Mouse (Mus musculus): ENCODE results near the gene Rufy1. TPM values are rescaled to one million over a fixed set of nuclear protein-coding genes. Genes with fewer than 3 reads are reported as not detected.

The Rufy1 gene
- polyA plus RNA-seq, 1 experiment from 2014 or later: 27.2 TPM

GRCm38 (mm10) chr11:50354162-50354561 lies 76.8 kb downstream of the Rufy1 start, which contains the start of gene Cby3:
Cby3 (plus strand) TSS chr11:50354462.
- no peak within 1 kb of the TSS for H3K4me2 ChIP-seq (ENCODE audit: low read length)
- DNase-seq (ENCODE audit: low spot score) (no peak), ATAC-seq (no peak)

GRCm38 (mm10) chr11:50352177-50352576 lies 78.7 kb downstream of the Rufy1 start:
- 93% methylated on average over 2 of the region's 2 CpGs for WGBS
- no peak overlapping the region for H3K4me3 ChIP-seq (ENCODE audit: low read depth, low read length)
- H3K9ac ChIP-seq (ENCODE audit: low read length): no peak overlapping the region
- ATAC-seq (no peak), DNase-seq (ENCODE audit: low spot score) (no peak)
- H3K4me1 ChIP-seq (ENCODE audit: control insufficient read depth, insufficient read depth, low read length): no peaks in the 10 kb centered on the region
- no peak overlapping the region for H3K27ac ChIP-seq (ENCODE audit: low read depth, low read length)
- H3K4me2 ChIP-seq (ENCODE audit: low read length): no peak overlapping the region
- no peaks in the 10 kb centered on the region for H3K36me3 ChIP-seq (ENCODE audit: control insufficient read depth, insufficient read depth, low read length)
- no peaks in the 10 kb centered on the region for H3K27me3 ChIP-seq (replicated peaks; ENCODE audit: control insufficient read depth, insufficient read depth, low read length)
- no peaks in the 10 kb centered on the region for H3K9me3 ChIP-seq (replicated peaks; ENCODE audit: control insufficient read depth, low read length)

More at GRCm38 (mm10) chr11:50354162-50354561, 76.8 kb downstream of the Rufy1 start, which contains the start of gene Cby3:
- no peak within 1 kb of the TSS for H3K9ac ChIP-seq (ENCODE audit: low read length)
- H3K9me3 ChIP-seq (replicated peaks; ENCODE audit: control insufficient read depth, low read length): no peaks in the 10 kb centered on the region
- no peak within 1 kb of the TSS for H3K4me3 ChIP-seq (ENCODE audit: low read depth, low read length)
- no peaks in the 10 kb centered on the region for H3K36me3 ChIP-seq (ENCODE audit: control insufficient read depth, insufficient read depth, low read length)
- H3K27ac ChIP-seq (ENCODE audit: low read depth, low read length): no peak within 1 kb of the TSS
- no peaks in the 10 kb centered on the region for H3K27me3 ChIP-seq (replicated peaks; ENCODE audit: control insufficient read depth, insufficient read depth, low read length)
- H3K4me1 ChIP-seq (ENCODE audit: control insufficient read depth, insufficient read depth, low read length): no peaks in the 10 kb centered on the region

GRCm38 (mm10) chr11:50346256-50347032 lies 84.5 kb downstream of the Rufy1 start:
- Histone ChIP-seq H3K9ac (ENCODE audit: low read length) (no peak overlapping the region), H3K4me1 (ENCODE audit: control insufficient read depth, insufficient read depth, low read length) (no peaks in the 10 kb centered on the region), H3K27ac (ENCODE audit: low read depth, low read length) (no peak overlapping the region), H3K4me3 (ENCODE audit: low read depth, low read length) (no peak overlapping the region), H3K27me3 (replicated peaks; ENCODE audit: control insufficient read depth, insufficient read depth, low read length) (no peaks in the 10 kb centered on the region), H3K36me3 (ENCODE audit: control insufficient read depth, insufficient read depth, low read length) (no peaks in the 10 kb centered on the region), H3K9me3 (replicated peaks; ENCODE audit: control insufficient read depth, low read length) (no peaks in the 10 kb centered on the region), H3K4me2 (ENCODE audit: low read length) (no peak overlapping the region)
- WGBS: 93% methylated on average over 9 of the region's 9 CpGs
- ATAC-seq: no peak
- no peak for DNase-seq (ENCODE audit: low spot score)

- no peak overlapping the region for H3K27ac ChIP-seq (ENCODE audit: low read depth, low read length)
- no peak overlapping the region for H3K4me2 ChIP-seq (ENCODE audit: low read length)
- no peaks in the 10 kb centered on the region for H3K9me3 ChIP-seq (replicated peaks; ENCODE audit: control insufficient read depth, low read length)
- H3K4me3 ChIP-seq (ENCODE audit: low read depth, low read length): no peak overlapping the region
- no peaks in the 10 kb centered on the region for H3K4me1 ChIP-seq (ENCODE audit: control insufficient read depth, insufficient read depth, low read length)
- no peak for DNase-seq (ENCODE audit: low spot score)
- no peak for ATAC-seq
- 77% methylated on average over 4 of the region's 4 CpGs for WGBS
- H3K9ac ChIP-seq (ENCODE audit: low read length): no peak overlapping the region
- H3K27me3 ChIP-seq (replicated peaks; ENCODE audit: control insufficient read depth, insufficient read depth, low read length): no peaks in the 10 kb centered on the region
- no peaks in the 10 kb centered on the region for H3K36me3 ChIP-seq (ENCODE audit: control insufficient read depth, insufficient read depth, low read length)
These were observed 85.4 kb downstream of the Rufy1 start for GRCm38 (mm10) chr11:50345486-50345885.

MicroRNAs within 50 kb of the gene (microRNA counts, 519-probe panel; counts per million panel counts)
- microRNA mmu-miR-804: 2,848 counts per million, percentile 21 among the panel's probes with 10 or more counts

Small RNA genes lying within 50 kb of the gene (microRNA-seq; reads per million reads assigned to microRNA genes)
- gene Mir804: not detected

Other genes starting within 250 kb of the Rufy1 start
- gene Sqstm1, start 220.3 kb downstream of the Rufy1 start, polyA plus RNA-seq (2014; fragmentation: Nextera tagmentation; extraction: Ambion mirVana): 263 and 276 TPM in 2 replicates
- 15.2 and 18.9 TPM in 2 replicates for gene Mgat4b, start 220.2 kb downstream of the Rufy1 start, polyA plus RNA-seq (2014; fragmentation: Nextera tagmentation; extraction: Ambion mirVana)
- 3.4 and 4.1 TPM in 2 replicates for gene Ltc4s, start 192.5 kb downstream of the Rufy1 start, polyA plus RNA-seq (2014; fragmentation: Nextera tagmentation; extraction: Ambion mirVana)
- 5.4 and 5.8 TPM in 2 replicates for gene Maml1, start 138.8 kb downstream of the Rufy1 start, polyA plus RNA-seq (2014; fragmentation: Nextera tagmentation; extraction: Ambion mirVana)
- gene Canx, start 105.5 kb downstream of the Rufy1 start, polyA plus RNA-seq (2014; fragmentation: Nextera tagmentation; extraction: Ambion mirVana): 190 and 210 TPM in 2 replicates
- gene Cby3, start 76.7 kb downstream of the Rufy1 start, polyA plus RNA-seq (2014; fragmentation: Nextera tagmentation; extraction: Ambion mirVana): 0.86 and 0.88 TPM in 2 replicates
- gene Hnrnph1, start 54.1 kb downstream of the Rufy1 start, polyA plus RNA-seq (2014; fragmentation: Nextera tagmentation; extraction: Ambion mirVana): 598 and 623 TPM in 2 replicates
- 0.69 and 2.1 TPM in 2 replicates for gene Adamts2, start 171.0 kb upstream of the Rufy1 start, polyA plus RNA-seq (2014; fragmentation: Nextera tagmentation; extraction: Ambion mirVana)

All from forebrain, embryonic 14.5 days (tissue).